Mouse (Mus musculus): ENCODE results near the gene 0610030E20Rik. TPM values are rescaled to one million over a fixed set of nuclear protein-coding genes. Genes with fewer than 3 reads are reported as not detected.

The 0610030E20Rik gene
- total and polyA plus RNA-seq, 2 experiments from 2014 or later = 11.9 to 12.0 TPM

- peak overlapping the region; percentile 94; the same call in 1 of the 2 replicates for H3K4me2 ChIP-seq (ENCODE audit: low read depth, low read length)
- peaks cover 26% of the 10 kb centered on the region for H3K36me3 ChIP-seq (replicated peaks; ENCODE audit: control insufficient read depth, insufficient read depth, low read length)
- ATAC-seq (ENCODE audit: insufficient read depth, low read depth) = no peak
- H3K4me1 ChIP-seq (ENCODE audit: control insufficient read depth, insufficient read depth) = peaks cover 45% of the 10 kb centered on the region
- H3K4me3 ChIP-seq (ENCODE audit: low read depth, low read length) = peak overlapping the region; percentile 90; the same call in 1 of the 2 replicates
- H3K9me3 ChIP-seq (replicated peaks; ENCODE audit: control insufficient read depth, low read length) = no peaks in the 10 kb centered on the region
- peaks cover 3% of the 10 kb centered on the region; the same call in 1 of the 2 replicates for H3K27me3 ChIP-seq (ENCODE audit: control insufficient read depth, insufficient read depth, low read length)
- no peak overlapping the region for H3K27ac ChIP-seq (ENCODE audit: low read depth)
- TF ChIP-seq EP300 (IDR thresholded peaks at IDR 0.05; ENCODE audit: low read depth) (no peak), CTCF (IDR thresholded peaks at IDR 0.05; ENCODE audit: low read depth) (no peak)
- DNase-seq (ENCODE audit: low spot score) = no peak
- WGBS = 63% methylated on average over 10 of the region's 10 CpGs
- peak overlapping the region; percentile 91; the same call in 1 of the 2 replicates for H3K9ac ChIP-seq (replicated peaks; ENCODE audit: low read depth, low read length)
These were observed 1.3 kb downstream of the 0610030E20Rik start for GRCm38 (mm10) chr6:72348411-72348810.

- Histone ChIP-seq H3K4me1 (ENCODE audit: control insufficient read depth, insufficient read depth) (peaks cover 37% of the 10 kb centered on the region), H3K36me3 (replicated peaks; ENCODE audit: control insufficient read depth, insufficient read depth, low read length) (peaks cover 26% of the 10 kb centered on the region), H3K9ac (replicated peaks; ENCODE audit: low read depth, low read length) (no peak overlapping the region), H3K4me2 (ENCODE audit: low read depth, low read length) (no peak overlapping the region), H3K4me3 (ENCODE audit: low read depth, low read length) (no peak overlapping the region), H3K27ac (ENCODE audit: low read depth) (no peak overlapping the region), H3K9me3 (replicated peaks; ENCODE audit: control insufficient read depth, low read length) (no peaks in the 10 kb centered on the region), H3K27me3 (ENCODE audit: control insufficient read depth, insufficient read depth, low read length) (peaks cover 3% of the 10 kb centered on the region; the same call in 1 of the 2 replicates)
- no peak for ATAC-seq (ENCODE audit: insufficient read depth, low read depth)
- TF ChIP-seq EP300 (IDR thresholded peaks at IDR 0.05; ENCODE audit: low read depth) = no peak
- no peak for TF ChIP-seq CTCF (IDR thresholded peaks at IDR 0.05; ENCODE audit: low read depth)
- WGBS = 90% methylated on average over 2 of the region's 2 CpGs
- DNase-seq (ENCODE audit: low spot score) = no peak
These were observed 3.1 kb downstream of the 0610030E20Rik start for GRCm38 (mm10) chr6:72350214-72350613.

GRCm38 (mm10) chr6:72352636-72353405 lies 5.7 kb downstream of the 0610030E20Rik start:
- Histone ChIP-seq H3K27ac (ENCODE audit: low read depth) (peak overlapping the region; percentile 46; the same call in 1 of the 2 replicates), H3K36me3 (replicated peaks; ENCODE audit: control insufficient read depth, insufficient read depth, low read length) (peaks cover 26% of the 10 kb centered on the region), H3K4me1 (ENCODE audit: control insufficient read depth, insufficient read depth) (peaks cover 29% of the 10 kb centered on the region), H3K9me3 (replicated peaks; ENCODE audit: control insufficient read depth, low read length) (no peaks in the 10 kb centered on the region), H3K4me3 (ENCODE audit: low read depth, low read length) (no peak overlapping the region), H3K27me3 (ENCODE audit: control insufficient read depth, insufficient read depth, low read length) (no peaks in the 10 kb centered on the region), H3K4me2 (ENCODE audit: low read depth, low read length) (no peak overlapping the region), H3K9ac (replicated peaks; ENCODE audit: low read depth, low read length) (no peak overlapping the region)
- TF ChIP-seq EP300 (IDR thresholded peaks at IDR 0.05; ENCODE audit: low read depth) (no peak), CTCF (IDR thresholded peaks at IDR 0.05; ENCODE audit: low read depth) (no peak)
- 42% methylated on average over 5 of the region's 5 CpGs for WGBS
- no peak for ATAC-seq (ENCODE audit: insufficient read depth, low read depth)
- DNase-seq (ENCODE audit: low spot score) = no peak

- no peak overlapping the region for H3K4me2 ChIP-seq (ENCODE audit: low read depth, low read length)
- TF ChIP-seq CTCF (IDR thresholded peaks at IDR 0.05; ENCODE audit: low read depth) (no peak), EP300 (IDR thresholded peaks at IDR 0.05; ENCODE audit: low read depth) (no peak)
- peaks cover 21% of the 10 kb centered on the region for H3K4me1 ChIP-seq (ENCODE audit: control insufficient read depth, insufficient read depth)
- WGBS = 77% methylated on average over 1 of the region's 1 CpGs
- peaks cover 29% of the 10 kb centered on the region for H3K36me3 ChIP-seq (replicated peaks; ENCODE audit: control insufficient read depth, insufficient read depth, low read length)
- H3K27ac ChIP-seq (ENCODE audit: low read depth) = no peak overlapping the region
- no peak overlapping the region for H3K9ac ChIP-seq (replicated peaks; ENCODE audit: low read depth, low read length)
- H3K27me3 ChIP-seq (ENCODE audit: control insufficient read depth, insufficient read depth, low read length) = no peaks in the 10 kb centered on the region
- H3K9me3 ChIP-seq (replicated peaks; ENCODE audit: control insufficient read depth, low read length) = no peaks in the 10 kb centered on the region
- DNase-seq (ENCODE audit: low spot score) = no peak
- no peak for ATAC-seq (ENCODE audit: insufficient read depth, low read depth)
- no peak overlapping the region for H3K4me3 ChIP-seq (ENCODE audit: low read depth, low read length)
These were observed 6.9 kb downstream of the 0610030E20Rik start for GRCm38 (mm10) chr6:72354025-72354424.

GRCm38 (mm10) chr6:72355066-72355911 lies 8.2 kb downstream of the 0610030E20Rik start, which contains the start of gene Tmem150a:
Gene Tmem150a (plus strand): TSS chr6:72355447.
- peaks cover 21% of the 10 kb centered on the region for H3K4me1 ChIP-seq (ENCODE audit: control insufficient read depth, insufficient read depth)
- H3K4me3 ChIP-seq (ENCODE audit: low read depth, low read length) = peak within 1 kb of the TSS; percentile 72
- WGBS = under 1% methylated on average over 71 of the region's 71 CpGs
- no peaks in the 10 kb centered on the region for H3K9me3 ChIP-seq (replicated peaks; ENCODE audit: control insufficient read depth, low read length)
- H3K27ac ChIP-seq (ENCODE audit: low read depth) = peak within 1 kb of the TSS; percentile 64
- TF ChIP-seq EP300 (IDR thresholded peaks at IDR 0.05; ENCODE audit: low read depth) (no peak), CTCF (IDR thresholded peaks at IDR 0.05; ENCODE audit: low read depth) (peak; percentile 39)
- H3K4me2 ChIP-seq (ENCODE audit: low read depth, low read length) = peak within 1 kb of the TSS; percentile 93
- H3K9ac ChIP-seq (replicated peaks; ENCODE audit: low read depth, low read length) = peak within 1 kb of the TSS; percentile 52
- no peaks in the 10 kb centered on the region for H3K27me3 ChIP-seq (ENCODE audit: control insufficient read depth, insufficient read depth, low read length)
- DNase-seq (ENCODE audit: low spot score) = peak; percentile 84
- H3K36me3 ChIP-seq (replicated peaks; ENCODE audit: control insufficient read depth, insufficient read depth, low read length) = peaks cover 30% of the 10 kb centered on the region
- ATAC-seq (ENCODE audit: insufficient read depth, low read depth) = peak; percentile 95

Data from heart, postnatal 0 days (tissue).